Comparison of ENCODE assay signal across 7 mouse cellular contexts in genomic region chr10:119238985-119239631, GRCm38 (mm10). TPM values are rescaled to one million over a fixed set of nuclear protein-coding genes. Genes with fewer than 3 reads are reported as not detected.
DNase-seq lines count a peak whose midpoint lies in the region; ATAC-seq and TF ChIP-seq lines count a peak whose summit lies in the region.

No protein-coding gene starts in this region.

- 2% methylated on average over 35 of the region's 54 CpGs for WGBS in intestine, embryonic 14.5 days
- under 1% methylated on average over 38 of the region's 54 CpGs for WGBS in limb, embryonic 13.5 days
- WGBS in midbrain, embryonic 12.5 days = under 1% methylated on average over 53 of the region's 54 CpGs
- under 1% methylated on average over 52 of the region's 54 CpGs for WGBS in spleen, adult 2 months

- no peak for TF ChIP-seq POLR2A in spleen, adult 2 months (IDR thresholded peaks at IDR 0.05; ENCODE audit: low read depth, low read length)

- no peak for TF ChIP-seq CTCF in spleen, adult 2 months (IDR thresholded peaks at IDR 0.05; ENCODE audit: extremely low read depth, insufficient read depth, insufficient read length, insufficient replicate concordance)

- peak; percentile 68 for DNase-seq in ZHBTc4 (ENCODE audit: low read depth, low spot score)
- DNase-seq in cerebellum, adult 9-11 months = peak; percentile 74
- DNase-seq in gastrocnemius, adult 8-10 months (ENCODE audit: low spot score in 2 of 2) = peak; percentile 4 to 8
- peak; percentile 85 for DNase-seq in intestine, embryonic 14.5 days (ENCODE audit: low spot score)
- DNase-seq in spleen, adult 2 months (ENCODE audit: low read depth in 1 of 2, low spot score in 2 of 2) = peak in 1 of 2 experiments; percentile 29

- H3K27me3 ChIP-seq in intestine, embryonic 14.5 days (replicated peaks; ENCODE audit: control insufficient read depth, insufficient read depth, low read length) = no peaks in the 10 kb centered on the region
- no peaks in the 10 kb centered on the region for H3K27me3 ChIP-seq in limb, embryonic 13.5 days
- H3K27me3 ChIP-seq in midbrain, embryonic 12.5 days = no peaks in the 10 kb centered on the region
- H3K27me3 ChIP-seq in spleen, adult 2 months (ENCODE audit: control insufficient read depth, insufficient read depth, low read length) = no peaks in the 10 kb centered on the region

- H3K9me3 ChIP-seq in intestine, embryonic 14.5 days (ENCODE audit: control insufficient read depth, low read length) = no peaks in the 10 kb centered on the region
- H3K9me3 ChIP-seq in limb, embryonic 13.5 days = no peaks in the 10 kb centered on the region
- H3K9me3 ChIP-seq in midbrain, embryonic 12.5 days = no peaks in the 10 kb centered on the region

- H3K9ac ChIP-seq in intestine, embryonic 14.5 days (ENCODE audit: low read length) = peak overlapping the region; percentile 98
- H3K9ac ChIP-seq in limb, embryonic 13.5 days = peak overlapping the region; percentile 99
- peak overlapping the region; percentile 98 for H3K9ac ChIP-seq in midbrain, embryonic 12.5 days (replicated peaks)

- peaks cover 6% of the 10 kb centered on the region; the same call in 1 of the 2 replicates for H3K36me3 ChIP-seq in intestine, embryonic 14.5 days (ENCODE audit: control insufficient read depth, insufficient read depth, low read length)
- peaks cover 18% of the 10 kb centered on the region for H3K36me3 ChIP-seq in limb, embryonic 13.5 days
- H3K36me3 ChIP-seq in midbrain, embryonic 12.5 days = peaks cover 12% of the 10 kb centered on the region
- no peaks in the 10 kb centered on the region for H3K36me3 ChIP-seq in spleen, adult 2 months (ENCODE audit: control insufficient read depth, insufficient read depth, low read length)

- peaks cover 17% of the 10 kb centered on the region; the same call in 1 of the 2 replicates for H3K4me1 ChIP-seq in intestine, embryonic 14.5 days (replicated peaks; ENCODE audit: control insufficient read depth, insufficient read depth, low read length)
- H3K4me1 ChIP-seq in limb, embryonic 13.5 days = peaks cover 15% of the 10 kb centered on the region
- peaks cover 22% of the 10 kb centered on the region for H3K4me1 ChIP-seq in midbrain, embryonic 12.5 days
- peaks cover 3% of the 10 kb centered on the region for H3K4me1 ChIP-seq in spleen, adult 2 months (ENCODE audit: control insufficient read depth, insufficient read depth, insufficient read length)

- peak overlapping the region; percentile 96 for H3K4me2 ChIP-seq in intestine, embryonic 14.5 days (ENCODE audit: low read length)
- peak overlapping the region; percentile 72 for H3K4me2 ChIP-seq in limb, embryonic 13.5 days (replicated peaks)
- H3K4me2 ChIP-seq in midbrain, embryonic 12.5 days (replicated peaks) = peak overlapping the region; percentile 79

- H3K27ac ChIP-seq in intestine, embryonic 14.5 days (ENCODE audit: low read depth) = peak overlapping the region; percentile 99
- H3K27ac ChIP-seq in limb, embryonic 13.5 days = peak overlapping the region; percentile 99
- peak overlapping the region; percentile 99 for H3K27ac ChIP-seq in midbrain, embryonic 12.5 days (replicated peaks)
- H3K27ac ChIP-seq in spleen, adult 2 months (ENCODE audit: insufficient read depth, low read length) = peak overlapping the region; percentile 74

- ATAC-seq in intestine, embryonic 14.5 days (replicated peaks; ENCODE audit: low FRiP score, low TSS enrichment, low read depth) = peak; percentile 34
- peak; percentile 10 for ATAC-seq in limb, embryonic 13.5 days (ENCODE audit: low FRiP score, low read depth)
- peak; percentile 25 for ATAC-seq in midbrain, embryonic 12.5 days (ENCODE audit: low FRiP score, low read depth)

- peak overlapping the region; percentile 95 for H3K4me3 ChIP-seq in intestine, embryonic 14.5 days (ENCODE audit: low read depth, low read length)
- peak overlapping the region; percentile 100 for H3K4me3 ChIP-seq in limb, embryonic 13.5 days
- peak overlapping the region; percentile 92 for H3K4me3 ChIP-seq in midbrain, embryonic 12.5 days
- peak overlapping the region; percentile 80 for H3K4me3 ChIP-seq in spleen, adult 2 months (ENCODE audit: extremely low read depth, insufficient read depth, insufficient read length)

RNA-seq across cellular contexts. Expression of gene Cand1, which starts 0.7 kb away (rescaled TPM):
- total RNA-seq in gastrocnemius, adult 8-10 months (2022) = 10 to 100 TPM; 12.9 to 18.1 (median 14.4) TPM
- 74.5 and 75.9 TPM in 2 replicates for polyA plus RNA-seq in intestine, embryonic 14.5 days (2014; fragmentation: Nextera tagmentation; extraction: Ambion mirVana)
- polyA plus RNA-seq in limb, embryonic 13.5 days (2015; fragmentation: Nextera tagmentation; extraction: Ambion mirVana) = 60.2 and 72.5 TPM in 2 replicates
- polyA plus RNA-seq in midbrain, embryonic 12.5 days (2016; fragmentation: Nextera tagmentation; extraction: Ambion mirVana) = 100 and 114 TPM in 2 replicates
- 17.2 and 18.5 TPM in 2 replicates for polyA plus RNA-seq in spleen, adult 2 months (2012; rRNA removed)
